Mouse (Mus musculus) embryonic fibroblast, embryonic 13.5 days (primary cell): ENCODE results near the gene Csnk1g1.

Source experiments
- CTCF ChIP-seq: IDR thresholded peaks from 2 replicates; pipeline ENCODE4 v1.5.1; 2011; ENCODE audit warnings: mild to moderate bottlenecking, control low read depth, low read length, moderate library complexity, borderline replicate concordance; ENCODE audit not compliant: insufficient read depth
- POLR2A ChIP-seq: IDR thresholded peaks from 2 replicates; pipeline ENCODE4 v1.6.1; 2011; ENCODE audit warnings: low read depth, mild to moderate bottlenecking, control low read depth, low read length, moderate library complexity

DNA sequence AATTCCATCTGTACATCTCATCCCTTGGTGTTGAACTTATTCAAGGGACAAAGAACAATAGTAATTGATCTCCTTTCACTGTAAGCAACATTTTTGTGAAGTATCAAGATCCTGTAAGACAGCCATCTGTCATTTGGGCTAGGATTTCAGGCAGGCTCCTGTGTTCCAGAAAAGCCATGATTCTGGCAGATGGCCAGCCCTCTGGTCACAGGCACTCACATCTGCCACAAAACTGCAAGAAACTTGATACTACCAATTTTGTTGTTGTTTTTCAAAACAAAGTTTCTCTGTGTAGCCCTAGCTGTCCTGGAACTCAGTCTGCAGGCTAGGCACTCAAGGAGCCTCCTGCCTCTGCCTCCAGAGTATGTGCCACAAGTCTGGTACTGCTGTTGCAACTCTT is 67.2 kb downstream of the Csnk1g1 start:
- TF ChIP-seq CTCF (no peak), POLR2A (no peak)
